Mouse (Mus musculus): Measurements from ENCODE around the gene Ces2a. TPM values are rescaled to one million over a fixed set of nuclear protein-coding genes. Genes with fewer than 3 reads are reported as not detected.

Ces2a gene
- not detected in 2 replicates for polyA plus RNA-seq (2016; fragmentation: Nextera tagmentation; extraction: Ambion mirVana)

- Histone ChIP-seq H3K9me3 (no peaks in the 10 kb centered on the region), H3K27me3 (no peaks in the 10 kb centered on the region), H3K9ac (no peak within 1 kb of the TSS), H3K4me2 (no peak within 1 kb of the TSS), H3K27ac (no peak within 1 kb of the TSS), H3K36me3 (replicated peaks) (no peaks in the 10 kb centered on the region), H3K4me1 (no peaks in the 10 kb centered on the region), H3K4me3 (replicated peaks) (no peak within 1 kb of the TSS)
- 100% methylated on average over 1 of the region's 1 CpGs for WGBS
- ATAC-seq (ENCODE audit: low FRiP score), result no peak
Observed at GRCm38 (mm10) chr8:104733753-104734152, at the start of gene Ces2a. Gene Ces2a, plus strand, starts transcription at chr8:104734003.

DNA sequence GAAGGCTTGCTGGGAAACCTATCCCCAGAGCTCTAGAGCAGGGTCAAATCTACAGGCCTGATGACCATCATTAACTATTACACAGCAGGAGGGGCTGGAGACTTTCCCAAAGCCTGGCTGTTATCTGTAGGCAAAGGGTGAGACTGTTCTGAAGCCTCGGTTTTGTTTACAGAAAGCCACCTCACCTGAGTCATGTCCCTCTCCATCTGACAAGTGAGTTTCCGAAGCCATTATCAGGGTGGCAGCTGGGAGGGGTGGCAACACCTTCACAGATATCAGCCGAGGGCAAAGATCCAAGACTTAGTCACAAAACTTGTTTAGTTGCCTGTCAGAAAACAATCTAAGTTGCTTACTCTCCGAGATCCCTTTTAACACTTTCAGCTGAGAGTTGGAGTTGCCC, 45.4 kb upstream of the Ces2a start:
- Histone ChIP-seq H3K27me3 (no peaks in the 10 kb centered on the region), H3K4me3 (replicated peaks) (no peak overlapping the region), H3K9ac (no peak overlapping the region), H3K9me3 (no peaks in the 10 kb centered on the region), H3K4me2 (no peak overlapping the region), H3K27ac (no peak overlapping the region), H3K36me3 (replicated peaks) (no peaks in the 10 kb centered on the region), H3K4me1 (no peaks in the 10 kb centered on the region)
- 80% methylated on average over 4 of the region's 4 CpGs for WGBS
- no peak for ATAC-seq (ENCODE audit: low FRiP score)

DNA sequence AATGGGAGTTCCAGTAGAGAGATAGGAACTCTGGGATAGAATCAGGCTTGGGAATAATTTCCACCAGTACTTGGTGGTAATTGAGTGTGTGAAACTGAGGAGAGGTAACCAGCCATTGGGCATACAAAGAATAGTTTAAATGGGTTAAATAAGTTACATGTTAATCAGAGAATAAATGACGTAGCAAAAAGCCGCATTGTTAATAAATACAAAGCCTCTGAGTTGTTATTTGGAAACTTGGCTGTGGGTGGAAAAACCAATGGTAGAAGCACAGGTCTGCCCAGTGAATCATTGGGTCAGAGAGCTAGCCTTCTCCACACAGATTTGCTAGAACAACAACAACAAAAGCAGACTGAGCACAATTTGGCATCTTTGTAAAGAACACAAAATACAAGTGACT, 35.2 kb upstream of the Ces2a start:
- WGBS, result 87% methylated on average over 2 of the region's 2 CpGs
- Histone ChIP-seq H3K36me3 (replicated peaks) (no peaks in the 10 kb centered on the region), H3K9me3 (no peaks in the 10 kb centered on the region), H3K9ac (no peak overlapping the region), H3K27me3 (no peaks in the 10 kb centered on the region), H3K27ac (no peak overlapping the region), H3K4me1 (no peaks in the 10 kb centered on the region), H3K4me2 (no peak overlapping the region), H3K4me3 (replicated peaks) (no peak overlapping the region)
- ATAC-seq (ENCODE audit: low FRiP score), result no peak

DNA sequence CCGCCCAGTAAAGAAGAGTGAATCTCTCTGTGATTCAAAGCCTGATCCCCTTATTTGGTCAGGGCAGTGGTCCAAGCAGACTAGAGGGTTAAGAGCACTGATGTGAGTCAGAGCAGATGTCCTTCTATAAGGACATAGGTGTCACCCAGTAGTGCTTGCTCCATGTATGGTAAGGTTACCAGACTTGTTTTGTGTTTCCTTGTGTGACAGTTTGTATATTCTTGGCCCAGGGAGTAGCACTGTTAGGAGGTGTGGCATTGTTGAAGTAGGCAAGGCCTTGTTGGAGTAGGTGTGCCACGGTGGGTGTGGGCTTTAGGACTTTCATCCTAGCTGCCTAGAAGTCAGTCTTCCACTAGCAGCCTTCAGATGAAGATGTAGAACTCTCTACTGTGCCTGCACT, 31.9 kb upstream of the Ces2a start:
- no peaks in the 10 kb centered on the region for H3K27me3 ChIP-seq
- no peak overlapping the region for H3K4me3 ChIP-seq (replicated peaks)
- no peaks in the 10 kb centered on the region for H3K4me1 ChIP-seq
- 85% methylated on average over 2 of the region's 2 CpGs for WGBS
- H3K27ac ChIP-seq, result no peak overlapping the region
- no peak overlapping the region for H3K9ac ChIP-seq
- H3K36me3 ChIP-seq (replicated peaks), result no peaks in the 10 kb centered on the region
- H3K9me3 ChIP-seq, result no peaks in the 10 kb centered on the region
- H3K4me2 ChIP-seq, result no peak overlapping the region
- no peak for ATAC-seq (ENCODE audit: low FRiP score)

DNA sequence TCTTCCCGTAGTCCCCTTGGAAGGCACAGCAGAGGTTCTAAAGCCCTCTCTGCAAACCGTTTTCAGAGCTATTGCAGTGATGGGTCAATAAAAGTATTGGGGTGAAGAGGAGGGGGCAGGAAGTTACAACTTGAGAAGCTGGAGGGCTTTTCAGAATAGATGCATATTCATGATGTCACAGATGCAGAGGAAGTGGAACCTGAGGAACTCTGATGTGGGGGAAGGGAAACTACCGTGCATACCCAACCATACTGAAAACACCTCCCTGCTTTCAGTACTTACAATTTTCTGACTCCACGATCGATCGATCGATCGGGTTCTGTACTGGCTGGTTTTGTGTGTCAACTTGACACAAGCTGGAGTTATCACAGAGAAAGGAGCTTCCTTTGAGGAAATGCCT, 12.6 kb upstream of the Ces2a start:
- no peak overlapping the region for H3K27ac ChIP-seq

DNA sequence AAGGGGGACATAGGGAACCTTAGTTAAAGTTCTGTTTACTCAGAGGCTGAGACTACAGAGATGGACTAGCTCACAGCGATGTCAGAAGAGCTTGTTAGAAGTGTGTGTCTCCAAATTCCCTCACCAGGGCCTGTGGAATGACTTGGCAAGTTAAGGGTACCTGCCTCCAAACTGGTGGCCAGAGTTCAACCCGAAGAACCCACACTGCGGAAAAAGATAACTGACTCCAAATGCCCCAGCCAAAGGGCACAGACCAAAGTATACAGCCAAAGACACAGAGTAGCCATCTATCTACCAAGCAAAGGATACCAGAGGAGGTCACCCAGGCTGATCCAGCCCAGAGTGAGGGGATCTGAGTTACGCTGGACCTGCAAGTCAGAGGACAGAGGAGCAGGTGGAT, 2.4 kb upstream of the Ces2a start:
- Histone ChIP-seq H3K4me1 (no peaks in the 10 kb centered on the region), H3K4me2 (no peak overlapping the region), H3K36me3 (replicated peaks) (no peaks in the 10 kb centered on the region), H3K27me3 (no peaks in the 10 kb centered on the region), H3K4me3 (replicated peaks) (no peak overlapping the region), H3K9me3 (no peaks in the 10 kb centered on the region), H3K27ac (no peak overlapping the region), H3K9ac (no peak overlapping the region)
- 84% methylated on average over 4 of the region's 4 CpGs for WGBS
- ATAC-seq (ENCODE audit: low FRiP score), result no peak

More for the DNA sequence above, 12.6 kb upstream of the Ces2a start:
- no peaks in the 10 kb centered on the region for H3K9me3 ChIP-seq
- H3K4me1 ChIP-seq, result no peaks in the 10 kb centered on the region
- no peak overlapping the region for H3K9ac ChIP-seq
- no peak for ATAC-seq (ENCODE audit: low FRiP score)
- no peak overlapping the region for H3K4me3 ChIP-seq (replicated peaks)
- no peaks in the 10 kb centered on the region for H3K36me3 ChIP-seq (replicated peaks)
- H3K4me2 ChIP-seq, result no peak overlapping the region
- WGBS, result 88% methylated on average over 8 of the region's 8 CpGs
- no peaks in the 10 kb centered on the region for H3K27me3 ChIP-seq

GRCm38 (mm10) chr8:104731969-104732368, 1.8 kb upstream of the Ces2a start:
- Histone ChIP-seq H3K4me2 (no peak overlapping the region), H3K9ac (no peak overlapping the region), H3K9me3 (no peaks in the 10 kb centered on the region), H3K36me3 (replicated peaks) (no peaks in the 10 kb centered on the region), H3K27me3 (no peaks in the 10 kb centered on the region), H3K27ac (no peak overlapping the region), H3K4me3 (replicated peaks) (no peak overlapping the region), H3K4me1 (no peaks in the 10 kb centered on the region)
- WGBS, result 76% methylated on average over 6 of the region's 6 CpGs
- ATAC-seq (ENCODE audit: low FRiP score), result no peak

DNA sequence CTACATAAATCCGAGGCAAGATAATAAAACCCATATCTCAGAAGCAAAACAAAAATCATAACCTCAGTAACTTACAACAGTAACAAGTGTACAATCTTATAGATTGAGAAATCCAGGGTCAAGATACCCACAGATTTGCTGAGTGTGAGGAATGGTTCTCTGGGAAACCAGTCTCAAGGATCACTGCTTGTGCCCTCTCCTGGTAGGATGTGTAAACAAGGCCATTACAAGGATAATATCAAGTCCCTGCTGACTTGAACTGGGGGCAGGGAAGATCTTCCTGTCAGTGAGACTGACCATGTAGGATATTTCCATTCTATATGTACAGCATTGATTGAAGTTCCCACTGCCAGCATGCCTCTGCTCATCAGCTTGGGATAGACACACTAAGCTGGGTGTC, 8.2 kb downstream of the Ces2a start:
- H3K9me3 ChIP-seq, result no peaks in the 10 kb centered on the region
- ATAC-seq (ENCODE audit: low FRiP score), result no peak
- no peak overlapping the region for H3K4me3 ChIP-seq (replicated peaks)
- WGBS, result 86% methylated on average over 1 of the region's 1 CpGs
- no peak overlapping the region for H3K9ac ChIP-seq
- no peak overlapping the region for H3K27ac ChIP-seq
- H3K4me2 ChIP-seq, result no peak overlapping the region
- H3K4me1 ChIP-seq, result no peaks in the 10 kb centered on the region
- no peaks in the 10 kb centered on the region for H3K36me3 ChIP-seq (replicated peaks)
- no peaks in the 10 kb centered on the region for H3K27me3 ChIP-seq

GRCm38 (mm10) chr8:104743410-104743809, 9.6 kb downstream of the Ces2a start:
- Histone ChIP-seq H3K9ac (no peak overlapping the region), H3K4me2 (no peak overlapping the region), H3K4me3 (replicated peaks) (no peak overlapping the region), H3K27ac (no peak overlapping the region), H3K4me1 (no peaks in the 10 kb centered on the region), H3K27me3 (no peaks in the 10 kb centered on the region), H3K36me3 (replicated peaks) (no peaks in the 10 kb centered on the region), H3K9me3 (no peaks in the 10 kb centered on the region)
- ATAC-seq (ENCODE audit: low FRiP score), result no peak
- 72% methylated on average over 3 of the region's 3 CpGs for WGBS

DNA sequence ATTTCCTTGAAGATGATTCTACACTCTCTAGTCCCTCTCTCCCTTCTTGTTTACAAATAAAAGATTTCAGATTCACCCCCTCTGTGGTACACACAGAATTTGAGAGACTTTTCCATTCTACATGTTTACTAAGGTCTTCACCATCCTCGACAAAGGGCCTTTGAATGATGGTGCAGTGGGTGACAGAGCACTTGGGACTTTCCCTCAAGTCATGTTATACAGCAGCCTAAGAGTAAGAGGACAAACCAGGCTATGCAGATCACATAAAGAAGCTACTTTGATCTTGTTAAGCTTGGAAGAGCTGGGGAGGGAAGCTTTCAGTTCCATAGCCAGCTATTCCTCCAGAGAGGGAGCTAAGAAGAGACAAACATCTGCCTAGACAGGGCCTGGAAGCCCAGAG, 19.0 kb downstream of the Ces2a start:
- H3K9ac ChIP-seq, result no peak overlapping the region
- H3K36me3 ChIP-seq (replicated peaks), result no peaks in the 10 kb centered on the region
- no peaks in the 10 kb centered on the region for H3K9me3 ChIP-seq
- H3K27me3 ChIP-seq, result no peaks in the 10 kb centered on the region
- WGBS, result 72% methylated on average over 1 of the region's 1 CpGs
- no peak overlapping the region for H3K4me2 ChIP-seq
- H3K4me3 ChIP-seq (replicated peaks), result no peak overlapping the region
- H3K4me1 ChIP-seq, result no peaks in the 10 kb centered on the region
- ATAC-seq (ENCODE audit: low FRiP score), result no peak
- no peak overlapping the region for H3K27ac ChIP-seq

GRCm38 (mm10) chr8:104757621-104758020, 23.8 kb downstream of the Ces2a start:
- Histone ChIP-seq H3K27ac (no peak overlapping the region), H3K27me3 (no peaks in the 10 kb centered on the region), H3K36me3 (replicated peaks) (no peaks in the 10 kb centered on the region), H3K9me3 (no peaks in the 10 kb centered on the region), H3K4me3 (replicated peaks) (no peak overlapping the region), H3K4me1 (no peaks in the 10 kb centered on the region), H3K4me2 (no peak overlapping the region), H3K9ac (no peak overlapping the region)
- 63% methylated on average over 1 of the region's 1 CpGs for WGBS
- no peak for ATAC-seq (ENCODE audit: low FRiP score)

GRCm38 (mm10) chr8:104758209-104758608, 24.4 kb downstream of the Ces2a start:
- 90% methylated on average over 2 of the region's 2 CpGs for WGBS

DNA sequence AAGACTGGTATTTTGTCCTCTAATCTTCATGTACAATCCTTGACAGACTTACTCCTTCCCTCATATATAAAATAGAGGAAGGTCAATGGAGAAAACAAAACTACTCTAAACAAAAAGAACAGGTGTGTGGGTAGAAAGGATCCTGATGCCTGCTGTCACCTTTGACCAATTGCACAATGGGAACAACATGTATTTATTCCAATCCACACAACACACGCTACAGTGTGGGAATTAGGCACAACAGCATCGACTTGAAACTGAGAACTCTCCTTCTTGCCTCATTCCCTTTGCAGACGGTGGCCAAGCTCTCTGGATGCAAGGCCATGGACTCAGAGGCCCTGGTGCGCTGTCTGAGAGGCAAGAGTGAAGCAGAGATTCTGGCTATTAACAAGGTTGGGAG, 27.3 kb downstream of the Ces2a start:
- WGBS, result 88% methylated on average over 4 of the region's 4 CpGs
- Histone ChIP-seq H3K4me1 (no peaks in the 10 kb centered on the region), H3K9ac (no peak overlapping the region), H3K4me3 (replicated peaks) (no peak overlapping the region), H3K9me3 (no peaks in the 10 kb centered on the region), H3K4me2 (no peak overlapping the region), H3K36me3 (replicated peaks) (no peaks in the 10 kb centered on the region), H3K27me3 (no peaks in the 10 kb centered on the region), H3K27ac (no peak overlapping the region)
- ATAC-seq (ENCODE audit: low FRiP score), result no peak

More at GRCm38 (mm10) chr8:104758209-104758608, 24.4 kb downstream of the Ces2a start:
- H3K4me1 ChIP-seq, result no peaks in the 10 kb centered on the region
- H3K4me2 ChIP-seq, result no peak overlapping the region
- no peaks in the 10 kb centered on the region for H3K27me3 ChIP-seq
- no peak overlapping the region for H3K4me3 ChIP-seq (replicated peaks)
- H3K9me3 ChIP-seq, result no peaks in the 10 kb centered on the region
- no peak overlapping the region for H3K9ac ChIP-seq
- no peak overlapping the region for H3K27ac ChIP-seq
- H3K36me3 ChIP-seq (replicated peaks), result no peaks in the 10 kb centered on the region
- no peak for ATAC-seq (ENCODE audit: low FRiP score)

DNA sequence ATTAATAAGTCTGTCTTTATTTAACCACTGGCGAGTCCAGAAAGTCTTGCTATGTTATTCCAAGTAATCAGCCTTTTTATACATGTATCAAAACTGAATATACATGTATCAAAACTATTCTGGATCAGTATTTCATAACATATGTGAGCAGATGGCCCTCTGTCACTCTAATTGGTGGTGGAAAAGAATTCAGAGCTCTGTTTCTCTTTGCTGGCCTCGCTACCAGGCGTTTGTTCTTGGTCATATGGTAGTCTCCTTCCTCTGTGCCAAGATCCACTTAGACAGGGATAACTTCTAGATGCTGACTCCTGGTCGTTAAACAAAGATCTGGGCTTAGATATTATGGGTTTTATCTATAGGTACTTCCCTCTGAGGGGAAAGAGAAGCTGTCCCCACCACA, 32.7 kb downstream of the Ces2a start:
- WGBS, result 77% methylated on average over 4 of the region's 4 CpGs

More for the DNA sequence above, 32.7 kb downstream of the Ces2a start:
- Histone ChIP-seq H3K4me2 (no peak overlapping the region), H3K9ac (no peak overlapping the region), H3K27me3 (no peaks in the 10 kb centered on the region), H3K4me1 (no peaks in the 10 kb centered on the region), H3K4me3 (replicated peaks) (no peak overlapping the region), H3K9me3 (no peaks in the 10 kb centered on the region), H3K36me3 (replicated peaks) (no peaks in the 10 kb centered on the region), H3K27ac (no peak overlapping the region)
- no peak for ATAC-seq (ENCODE audit: low FRiP score)

Data from forebrain, embryonic 12.5 days (tissue).